Mouse (Mus musculus) forebrain, embryonic 12.5 days (tissue): ENCODE data around the gene Rims1. TPM values are rescaled to one million over a fixed set of nuclear protein-coding genes. Genes with fewer than 3 reads are reported as not detected.

Source experiments
- ATAC-seq: fragments of 200-750 bp; cut with Nextera tagmentation; 2 replicates; pipeline ENCODE4 v1.8.0; 2017; ENCODE audit warnings: moderate TSS enrichment; ENCODE audit not compliant: low FRiP score
- H3K27ac ChIP-seq: fragments of 300-500 bp; sonication (generic); 2 replicates; pipeline ENCODE4 v1.5.1; 2016; ENCODE audit warnings: mild to moderate bottlenecking
- H3K27me3 ChIP-seq: fragments of 300-500 bp; sonication (generic); 2 replicates; pipeline ENCODE4 v1.6.1; 2016; ENCODE audit warnings: mild to moderate bottlenecking
- H3K36me3 ChIP-seq: fragments of 300-500 bp; sonication (generic); replicated peaks from 2 replicates; pipeline ENCODE4 v1.6.1; 2016; ENCODE audit warnings: mild to moderate bottlenecking
- H3K4me1 ChIP-seq: fragments of 300-500 bp; sonication (generic); 2 replicates; pipeline ENCODE4 v1.6.1; 2016
- H3K4me2 ChIP-seq: fragments of 300-500 bp; sonication (generic); 2 replicates; pipeline ENCODE4 v1.6.1; 2016; ENCODE audit warnings: mild to moderate bottlenecking, moderate library complexity
- H3K4me3 ChIP-seq: fragments of 300-500 bp; sonication (generic); replicated peaks from 2 replicates; pipeline ENCODE4 v1.5.1; 2016; ENCODE audit warnings: mild to moderate bottlenecking
- H3K9ac ChIP-seq: fragments of 300-500 bp; sonication (generic); 2 replicates; pipeline ENCODE4 v1.6.1; 2016; ENCODE audit warnings: mild to moderate bottlenecking
- H3K9me3 ChIP-seq: fragments of 300-500 bp; sonication (generic); 2 replicates; pipeline ENCODE4 v1.6.1; 2016
- WGBS: fragments of 180-500 bp; shearing (Covaris S2); methylation state at CpG from one replicate; pipeline ENCODE4 v1.1.7; 2016; 5-methylcytosine and 5-hydroxymethylcytosine counted together
- polyA plus RNA-seq: library from polyadenylated mRNA; unstranded; fragments of >200 nt; fragmentation: Nextera tagmentation; extraction: Ambion mirVana; gene quantifications from 2 replicates; pipeline ENCODE4 v1.2.1, GENCODE M21; 2016

The Rims1 gene
- polyA plus RNA-seq, 1 experiment from 2014 or later: 5.4 TPM

DNA sequence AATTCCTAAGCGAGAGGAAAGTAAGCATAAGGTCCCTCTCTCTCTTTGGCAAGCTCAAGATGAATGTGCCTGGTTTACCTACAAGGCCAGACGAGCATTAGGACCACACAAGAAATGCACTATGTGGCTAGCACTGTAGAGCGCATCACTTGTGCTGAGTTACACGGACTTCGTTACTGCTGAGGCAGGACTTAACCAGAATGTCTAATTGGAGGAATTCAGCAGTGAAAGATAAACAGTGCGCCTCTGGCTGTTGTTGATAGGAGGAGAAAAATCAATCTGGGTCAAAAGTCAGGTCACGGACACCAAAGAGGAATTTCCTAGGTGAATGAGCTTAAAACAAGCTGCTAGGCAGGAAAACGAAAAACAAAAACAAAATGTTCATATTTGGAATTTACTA, 185.0 kb downstream of the Rims1 start:
- ATAC-seq: no peak
- H3K27ac ChIP-seq: no peak overlapping the region
- H3K9me3 ChIP-seq: no peaks in the 10 kb centered on the region
- H3K4me2 ChIP-seq: no peak overlapping the region
- no peak overlapping the region for H3K9ac ChIP-seq
- 74% methylated on average over 8 of the region's 8 CpGs for WGBS
- no peaks in the 10 kb centered on the region for H3K27me3 ChIP-seq
- no peak overlapping the region for H3K4me3 ChIP-seq
- no peaks in the 10 kb centered on the region for H3K4me1 ChIP-seq
- H3K36me3 ChIP-seq: no peaks in the 10 kb centered on the region

DNA sequence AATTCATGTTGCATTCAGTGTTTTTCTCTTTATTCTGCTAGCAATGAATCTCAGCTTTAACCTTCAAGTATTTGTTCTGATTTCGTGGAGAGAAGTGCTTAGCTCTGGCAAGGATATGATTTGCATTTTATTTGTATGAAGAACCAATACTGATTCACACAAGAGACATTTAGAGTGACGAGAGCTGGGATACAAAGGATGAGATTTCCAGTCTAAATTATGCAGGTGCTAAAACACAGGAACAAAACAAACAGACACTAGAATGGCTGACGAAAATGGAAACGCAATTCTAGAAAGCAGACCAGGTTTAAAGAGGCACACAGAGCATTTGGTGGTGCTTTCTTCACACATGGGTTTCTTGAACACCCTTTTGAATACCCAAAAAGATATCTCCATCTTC, 190.2 kb downstream of the Rims1 start:
- Histone ChIP-seq H3K9me3 (no peaks in the 10 kb centered on the region), H3K4me2 (no peak overlapping the region), H3K4me1 (no peaks in the 10 kb centered on the region), H3K27me3 (no peaks in the 10 kb centered on the region), H3K4me3 (no peak overlapping the region), H3K36me3 (no peaks in the 10 kb centered on the region), H3K9ac (no peak overlapping the region), H3K27ac (no peak overlapping the region)
- 53% methylated on average over 4 of the region's 4 CpGs for WGBS
- ATAC-seq: no peak

DNA sequence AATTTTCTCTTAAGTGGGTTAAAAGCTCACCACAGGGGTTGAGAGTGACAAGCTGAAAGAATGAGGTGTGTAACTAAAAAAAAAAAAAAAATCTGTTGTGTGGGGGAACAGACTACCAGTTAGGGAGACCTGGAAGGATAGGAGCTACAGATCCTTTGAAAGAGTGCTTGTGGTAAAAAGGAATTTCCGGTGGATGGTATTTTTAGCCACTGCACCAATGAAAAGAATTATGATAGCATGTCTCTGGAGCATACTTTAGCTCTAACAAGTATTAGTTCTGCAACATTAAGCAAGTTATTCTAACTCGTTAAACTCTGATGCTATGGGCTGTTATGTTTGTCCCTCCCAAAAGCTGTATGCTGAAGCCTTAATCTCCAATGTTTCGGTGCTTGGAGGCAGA, 192.2 kb downstream of the Rims1 start:
- H3K4me2 ChIP-seq: no peak overlapping the region
- 77% methylated on average over 3 of the region's 3 CpGs for WGBS
- ATAC-seq: no peak

DNA sequence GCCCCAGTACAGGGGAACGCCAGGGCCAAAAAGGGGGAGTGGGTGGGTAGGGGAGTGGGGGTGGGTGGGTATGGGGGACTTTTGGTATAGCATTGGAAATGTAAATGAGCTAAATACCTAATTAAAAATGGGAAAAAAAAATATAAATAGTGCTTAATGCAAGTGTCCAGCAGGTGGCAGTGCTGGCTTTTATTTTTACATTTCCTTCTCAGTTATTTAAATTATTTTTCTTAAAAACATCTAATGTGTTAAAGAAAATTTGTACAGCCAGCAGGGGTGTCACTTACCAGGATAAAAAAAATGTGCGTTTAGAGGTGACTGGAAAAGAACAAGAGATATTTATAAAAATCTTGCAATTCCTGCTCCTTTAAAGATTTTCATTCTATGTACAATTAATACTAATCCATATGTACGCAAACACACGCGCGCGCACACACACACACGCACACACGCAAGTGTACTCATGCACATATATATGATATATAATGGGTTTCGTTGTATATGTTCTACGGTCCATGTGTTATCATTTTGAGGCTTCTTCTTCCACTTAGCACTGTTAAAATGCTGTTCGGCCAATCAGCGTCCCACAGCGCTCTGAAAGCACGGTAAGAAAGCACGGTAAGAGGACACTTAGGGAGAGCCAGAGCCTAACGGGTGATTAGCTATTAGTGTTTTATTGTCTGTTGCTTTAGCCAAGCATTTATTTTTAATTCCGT, 201.3 kb downstream of the Rims1 start:
- ATAC-seq: peak; percentile 46; the same call in 1 of the 2 replicates
- no peak overlapping the region for H3K4me2 ChIP-seq
- no peaks in the 10 kb centered on the region for H3K36me3 ChIP-seq
- no peaks in the 10 kb centered on the region for H3K9me3 ChIP-seq
- H3K27ac ChIP-seq: no peak overlapping the region
- H3K4me1 ChIP-seq: no peaks in the 10 kb centered on the region
- no peaks in the 10 kb centered on the region for H3K27me3 ChIP-seq
- H3K9ac ChIP-seq: no peak overlapping the region
- H3K4me3 ChIP-seq: no peak overlapping the region
- 72% methylated on average over 18 of the region's 18 CpGs for WGBS

More for the DNA sequence above, 192.2 kb downstream of the Rims1 start:
- Histone ChIP-seq H3K9me3 (no peaks in the 10 kb centered on the region), H3K27me3 (no peaks in the 10 kb centered on the region), H3K4me1 (no peaks in the 10 kb centered on the region), H3K9ac (no peak overlapping the region), H3K27ac (no peak overlapping the region), H3K4me3 (no peak overlapping the region), H3K36me3 (no peaks in the 10 kb centered on the region)

DNA sequence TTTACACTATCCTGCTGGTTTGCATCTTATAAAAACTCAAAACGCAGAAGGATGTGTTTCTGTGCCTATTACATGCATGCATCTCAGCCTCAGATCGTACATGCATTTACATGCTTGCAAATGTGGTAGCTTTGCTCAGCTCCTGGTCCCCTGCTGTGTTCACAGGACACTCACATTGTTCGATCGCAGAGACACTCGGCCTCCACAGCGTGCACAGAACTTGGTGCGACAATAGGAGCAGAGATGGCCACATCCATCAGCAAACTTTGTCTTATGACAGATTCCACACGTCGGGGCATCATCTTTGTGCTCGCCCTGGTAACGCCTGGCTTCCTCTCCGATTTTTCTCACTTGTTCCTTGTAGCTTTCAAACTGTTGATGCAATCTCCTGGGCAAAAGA, 209.6 kb downstream of the Rims1 start:
- no peaks in the 10 kb centered on the region for H3K27me3 ChIP-seq
- H3K36me3 ChIP-seq: no peaks in the 10 kb centered on the region
- H3K4me1 ChIP-seq: no peaks in the 10 kb centered on the region; the same call in 1 of the 2 replicates
- no peak for ATAC-seq
- H3K27ac ChIP-seq: no peak overlapping the region
- H3K9ac ChIP-seq: no peak overlapping the region
- H3K4me2 ChIP-seq: no peak overlapping the region
- H3K4me3 ChIP-seq: no peak overlapping the region
- 74% methylated on average over 12 of the region's 12 CpGs for WGBS
- H3K9me3 ChIP-seq: no peaks in the 10 kb centered on the region

DNA sequence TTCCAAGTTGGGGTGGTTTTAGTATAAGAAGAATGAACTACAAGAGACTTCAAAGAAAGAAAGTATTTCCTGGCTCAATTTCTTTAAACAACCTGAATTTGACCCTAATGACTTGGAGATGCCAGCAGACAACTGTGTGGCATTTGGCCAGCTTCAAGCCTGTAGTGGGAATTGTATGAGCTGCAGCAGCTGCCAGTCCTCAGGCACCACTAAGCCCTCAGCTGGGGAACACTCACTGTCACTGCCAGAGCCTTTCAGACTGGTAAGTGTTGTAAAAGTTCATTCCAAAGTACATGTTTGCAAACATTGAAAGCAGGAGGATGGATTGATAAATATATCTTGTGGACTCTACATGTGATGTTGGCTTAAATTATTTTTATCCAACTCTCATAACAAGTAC, 211.0 kb downstream of the Rims1 start:
- ATAC-seq: no peak
- Histone ChIP-seq H3K9me3 (no peaks in the 10 kb centered on the region), H3K4me2 (no peak overlapping the region), H3K4me1 (no peaks in the 10 kb centered on the region; the same call in 1 of the 2 replicates), H3K27ac (no peak overlapping the region), H3K36me3 (no peaks in the 10 kb centered on the region), H3K27me3 (no peaks in the 10 kb centered on the region), H3K4me3 (no peak overlapping the region), H3K9ac (no peak overlapping the region)

DNA sequence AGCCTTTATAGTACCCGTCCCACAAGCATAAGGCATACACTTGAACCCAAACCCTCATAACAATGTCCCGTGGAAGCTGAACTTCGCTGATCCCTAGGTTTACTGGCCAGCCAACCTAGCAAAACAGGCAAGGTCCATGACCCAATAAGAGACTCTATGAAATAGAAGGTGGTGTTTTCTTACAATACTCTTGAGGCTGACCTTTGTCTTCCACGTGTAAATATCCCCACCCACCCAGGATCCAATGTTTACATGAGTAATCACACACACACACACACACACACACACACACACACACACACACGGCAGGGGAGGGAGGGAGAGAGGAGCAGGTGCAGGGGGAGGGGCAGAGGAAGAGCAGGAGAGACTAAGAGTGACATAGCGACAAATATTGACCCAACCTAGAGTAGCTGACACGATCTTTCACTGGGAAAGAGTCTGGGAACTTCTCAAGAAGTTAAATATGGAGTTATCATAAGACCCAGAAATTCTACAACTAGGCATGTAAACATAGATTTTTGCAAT, 217.9 kb downstream of the Rims1 start:
- Histone ChIP-seq H3K36me3 (no peaks in the 10 kb centered on the region), H3K27ac (no peak overlapping the region), H3K27me3 (no peaks in the 10 kb centered on the region), H3K9me3 (no peaks in the 10 kb centered on the region), H3K4me1 (no peaks in the 10 kb centered on the region; the same call in 1 of the 2 replicates), H3K9ac (no peak overlapping the region), H3K4me2 (no peak overlapping the region), H3K4me3 (no peak overlapping the region)
- WGBS: 83% methylated on average over 6 of the region's 7 CpGs
- no peak for ATAC-seq

DNA sequence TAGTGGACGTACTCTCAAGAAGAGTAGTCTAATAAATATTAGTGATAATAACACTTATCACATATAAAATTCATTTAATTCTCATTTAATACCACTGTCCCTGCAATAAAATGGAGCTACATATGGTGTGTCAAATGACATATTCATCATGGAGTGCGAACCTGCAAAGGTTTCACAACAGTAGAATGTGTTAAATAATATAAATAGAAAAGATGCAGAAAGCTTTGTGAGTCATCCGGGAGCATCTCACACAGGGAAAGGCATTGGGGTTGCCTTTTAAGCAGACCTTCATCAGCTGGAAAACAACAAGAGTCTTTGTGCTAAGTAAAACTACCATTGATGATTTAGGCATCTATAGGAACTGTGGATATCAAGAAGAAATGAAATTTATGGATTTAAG, 220.2 kb downstream of the Rims1 start:
- WGBS: 87% methylated on average over 3 of the region's 3 CpGs
- no peak for ATAC-seq

DNA sequence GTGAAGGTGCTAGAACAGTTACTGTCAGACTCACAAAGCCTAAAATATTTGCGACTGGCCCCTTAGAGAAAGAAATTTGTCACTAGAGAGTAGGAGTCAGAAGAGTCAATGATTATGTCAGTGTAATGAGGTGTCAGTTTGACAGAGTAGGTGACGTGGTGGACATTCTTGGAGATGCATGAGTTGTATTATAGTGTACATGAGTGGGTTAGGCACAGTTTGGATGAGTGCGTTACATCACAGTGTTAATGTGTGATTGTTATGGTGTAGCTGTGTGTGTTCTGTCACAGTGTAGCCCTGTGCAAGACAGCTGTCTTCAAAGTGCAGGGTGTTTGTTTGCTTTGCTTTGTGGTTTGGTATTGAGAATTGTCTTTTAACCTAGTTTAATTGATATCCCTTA, 226.3 kb downstream of the Rims1 start:
- H3K4me3 ChIP-seq: no peak overlapping the region
- no peak for ATAC-seq
- H3K9ac ChIP-seq: no peak overlapping the region
- H3K27me3 ChIP-seq: no peaks in the 10 kb centered on the region
- no peaks in the 10 kb centered on the region for H3K36me3 ChIP-seq
- no peaks in the 10 kb centered on the region for H3K4me1 ChIP-seq
- no peaks in the 10 kb centered on the region for H3K9me3 ChIP-seq
- no peak overlapping the region for H3K4me2 ChIP-seq
- H3K27ac ChIP-seq: no peak overlapping the region
- WGBS: 87% methylated on average over 3 of the region's 3 CpGs

More for the DNA sequence above, 220.2 kb downstream of the Rims1 start:
- Histone ChIP-seq H3K27me3 (no peaks in the 10 kb centered on the region), H3K4me2 (no peak overlapping the region), H3K9me3 (no peaks in the 10 kb centered on the region), H3K27ac (no peak overlapping the region), H3K36me3 (no peaks in the 10 kb centered on the region), H3K4me1 (no peaks in the 10 kb centered on the region), H3K9ac (no peak overlapping the region), H3K4me3 (no peak overlapping the region)

DNA sequence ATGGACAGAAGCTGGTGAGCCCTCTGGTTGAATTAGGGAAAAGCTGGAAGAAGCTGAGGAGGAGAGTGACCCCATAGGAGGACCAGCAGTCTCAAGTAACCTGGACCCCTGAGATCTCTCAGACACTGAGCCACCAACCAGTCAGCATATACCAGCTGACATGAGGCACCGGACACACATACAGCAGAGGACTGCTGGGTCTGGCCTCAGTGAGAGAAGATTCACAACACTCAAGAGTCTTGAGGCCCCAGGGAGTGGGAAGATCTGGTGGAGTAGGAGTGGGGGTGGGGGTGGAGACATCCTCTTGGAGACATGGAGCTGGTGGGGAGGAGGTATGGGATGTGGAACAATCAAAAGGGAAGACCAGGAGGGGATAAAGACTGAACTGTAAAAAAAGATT, 233.1 kb downstream of the Rims1 start:
- no peaks in the 10 kb centered on the region for H3K9me3 ChIP-seq
- H3K27me3 ChIP-seq: no peaks in the 10 kb centered on the region
- no peaks in the 10 kb centered on the region for H3K4me1 ChIP-seq
- 95% methylated on average over 1 of the region's 1 CpGs for WGBS
- 0 out of 2 replicates have a peak, but pooled peaks have one; percentile 14 for ATAC-seq
- H3K27ac ChIP-seq: no peak overlapping the region
- no peak overlapping the region for H3K9ac ChIP-seq
- H3K4me3 ChIP-seq: no peak overlapping the region
- no peak overlapping the region for H3K4me2 ChIP-seq
- H3K36me3 ChIP-seq: no peaks in the 10 kb centered on the region

DNA sequence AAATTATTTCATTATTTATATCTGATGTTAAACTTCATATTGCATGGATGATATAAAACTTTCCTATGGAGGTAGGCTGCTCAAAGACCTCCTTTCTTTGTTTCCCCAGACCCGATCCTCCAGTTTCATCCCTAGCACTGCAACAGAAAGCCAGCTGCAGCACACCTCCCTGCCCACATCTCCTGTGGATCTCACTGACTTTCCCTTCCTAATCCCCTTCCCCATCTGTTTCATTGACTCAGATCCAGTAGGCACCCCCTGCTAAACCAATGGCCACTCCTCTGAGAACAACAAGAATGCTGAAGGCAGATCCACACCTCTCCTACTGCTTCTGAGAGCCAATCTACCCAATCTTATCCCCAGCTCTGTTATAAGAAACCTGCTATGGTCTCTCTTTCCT, 259.5 kb downstream of the Rims1 start:
- H3K9ac ChIP-seq: no peak overlapping the region
- no peaks in the 10 kb centered on the region for H3K9me3 ChIP-seq
- H3K4me1 ChIP-seq: no peaks in the 10 kb centered on the region
- H3K36me3 ChIP-seq: no peaks in the 10 kb centered on the region
- no peak for ATAC-seq
- 86% methylated on average over 1 of the region's 1 CpGs for WGBS
- no peak overlapping the region for H3K4me3 ChIP-seq
- H3K27ac ChIP-seq: no peak overlapping the region
- H3K27me3 ChIP-seq: no peaks in the 10 kb centered on the region
- H3K4me2 ChIP-seq: no peak overlapping the region

DNA sequence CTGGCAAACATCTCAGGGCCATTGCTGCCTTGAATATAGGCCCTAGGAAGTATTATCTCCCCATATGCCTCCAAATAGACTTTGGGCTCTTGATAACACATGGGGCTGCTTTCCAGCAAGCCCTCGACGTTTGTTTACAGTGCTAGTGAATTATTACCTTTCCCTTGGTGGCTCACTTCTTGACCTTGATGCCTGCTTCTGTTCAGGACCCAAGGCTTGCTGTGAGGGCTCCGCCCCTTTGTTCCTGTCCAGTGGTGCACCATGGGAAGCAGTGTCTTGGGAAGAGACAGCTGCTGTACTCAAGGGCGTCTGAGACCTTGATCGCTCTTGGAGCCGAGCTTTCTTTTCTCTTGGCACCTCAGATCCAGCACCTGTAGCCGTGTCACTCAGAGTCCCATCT, 267.7 kb downstream of the Rims1 start:
- Histone ChIP-seq H3K9me3 (no peaks in the 10 kb centered on the region), H3K9ac (no peak overlapping the region), H3K36me3 (no peaks in the 10 kb centered on the region), H3K4me2 (no peak overlapping the region), H3K27me3 (peaks cover 24% of the 10 kb centered on the region), H3K4me1 (peaks cover 2% of the 10 kb centered on the region; the same call in 1 of the 2 replicates), H3K4me3 (no peak overlapping the region), H3K27ac (no peak overlapping the region)
- no peak for ATAC-seq
- 86% methylated on average over 7 of the region's 7 CpGs for WGBS

DNA sequence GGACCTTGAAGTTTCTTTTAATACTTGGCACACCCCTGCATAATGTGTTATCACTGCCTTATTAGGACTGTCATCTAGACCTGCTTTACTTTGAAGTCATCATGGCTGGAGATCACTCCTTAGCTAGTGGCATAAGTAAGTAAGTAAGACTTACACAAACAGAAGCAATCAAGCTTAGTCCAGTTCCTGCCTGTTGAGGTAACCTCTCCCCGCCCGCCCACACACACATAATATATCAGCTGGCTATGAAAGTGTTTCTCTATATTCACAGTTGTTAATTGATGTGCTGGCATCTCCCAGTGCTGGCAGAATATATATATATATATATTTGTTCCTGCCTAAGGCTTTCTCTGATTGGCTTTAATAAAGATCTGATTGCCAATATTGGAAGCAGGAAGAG, 269.0 kb downstream of the Rims1 start:
- 93% methylated on average over 2 of the region's 2 CpGs for WGBS
- Histone ChIP-seq H3K27me3 (peaks cover 30% of the 10 kb centered on the region), H3K4me1 (peaks cover 7% of the 10 kb centered on the region; the same call in 1 of the 2 replicates), H3K9me3 (no peaks in the 10 kb centered on the region), H3K4me2 (no peak overlapping the region), H3K4me3 (no peak overlapping the region), H3K9ac (no peak overlapping the region), H3K27ac (no peak overlapping the region), H3K36me3 (no peaks in the 10 kb centered on the region)
- no peak for ATAC-seq
